Mouse (Mus musculus) thymus, adult 2 months (tissue): ENCODE results near the gene Spocd1.

ENCODE experiments used
- CTCF ChIP-seq: fragments of 200-500 bp; IDR thresholded peaks from 2 replicates; pipeline ENCODE4 v1.5.1; 2012; ENCODE audit warnings: mild to moderate bottlenecking, control low read depth, low read length, moderate library complexity, borderline replicate concordance; ENCODE audit not compliant: control insufficient read depth, poor library complexity, insufficient read depth; ENCODE audit errors: extremely low read depth
- POLR2A ChIP-seq: fragments of 200-500 bp; IDR thresholded peaks from 2 replicates; pipeline ENCODE4 v1.6.1; 2012; ENCODE audit warnings: mild to moderate bottlenecking, low read length, control low read depth, moderate library complexity; ENCODE audit not compliant: control insufficient read depth, poor library complexity, insufficient read depth; ENCODE audit errors: extremely low read depth

DNA sequence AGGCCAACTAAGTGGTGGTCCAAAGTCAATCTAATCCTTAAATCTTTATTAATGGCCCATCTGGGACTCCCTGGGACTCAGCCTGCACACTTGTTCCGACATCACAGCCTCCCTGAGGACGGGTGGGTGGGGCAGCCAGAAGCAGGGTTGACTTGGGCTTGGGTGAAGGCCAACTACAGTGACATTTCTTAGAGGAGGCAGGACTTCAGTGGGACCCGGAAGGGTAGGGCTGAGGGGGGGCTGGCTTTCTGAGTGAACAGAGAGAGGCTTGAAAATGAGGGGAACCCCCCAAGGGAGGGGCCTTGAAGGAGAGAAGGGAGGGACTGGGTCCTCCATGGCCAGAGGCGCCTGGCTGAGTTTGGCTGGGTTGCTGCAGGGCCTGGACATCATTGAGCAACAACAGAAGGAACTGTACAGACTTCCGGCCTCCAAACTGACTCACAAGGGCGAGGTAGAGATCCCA lies 22.3 kb downstream of the Spocd1 start:
- TF ChIP-seq CTCF (no peak), POLR2A (no peak)
